Mouse (Mus musculus) B cell, adult (primary cell): ENCODE data around the gene Mal. TPM values are rescaled to one million over a fixed set of nuclear protein-coding genes. Genes with fewer than 3 reads are reported as not detected.

Experiments
- total RNA-seq: library from RNA; stranded (reverse); gene quantifications from 4 replicates; pipeline ENCODE4 v1.2.4, GENCODE M21; 2023; ENCODE audit not compliant: inconsistent age

The Mal gene
- total RNA-seq, result not detected in 4 replicates

DNA sequence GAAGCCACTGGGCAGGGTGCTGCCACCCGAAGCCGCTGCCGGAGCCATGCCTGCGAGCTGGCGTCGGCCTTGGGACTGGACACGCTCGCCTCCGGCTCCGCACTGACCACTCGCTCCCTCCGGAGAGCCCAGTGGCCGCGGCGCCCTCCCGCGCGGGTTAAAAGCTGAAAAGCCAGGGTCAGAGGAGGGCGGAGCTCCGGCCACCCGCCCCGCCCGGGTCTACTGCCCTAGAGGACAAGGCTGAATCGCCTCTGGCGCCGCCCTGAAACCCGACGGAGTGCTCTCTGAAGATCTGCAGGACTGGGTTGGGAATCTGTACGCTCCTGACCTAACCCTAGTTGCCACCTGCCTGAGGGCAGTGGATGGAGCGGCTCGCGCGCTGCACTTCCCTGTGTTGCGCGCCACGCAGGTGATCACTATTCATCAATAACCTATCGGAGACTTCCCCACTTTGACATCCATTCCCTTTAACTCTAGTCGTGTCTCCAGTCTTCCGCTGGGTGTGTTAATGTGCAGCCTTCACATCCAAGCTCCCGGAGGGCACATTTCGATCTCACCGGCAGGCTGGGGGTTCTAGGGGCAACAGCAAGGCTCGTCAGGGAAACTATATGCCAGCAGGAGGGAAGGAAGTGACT, at the start of gene Mal:
Mal (minus strand) TSS at position 610 of the 635 bp plus-strand sequence.

GRCm38 (mm10) chr2:127586694-127587513, 69.6 kb downstream of the Mal start, which contains the start of the genes Zfp661 and Mrps5:
Zfp661 (minus strand) TSS chr2:127587094.
Mrps5 (plus strand) TSS chr2:127587222.

Other genes starting within 250 kb of the Mal start
- 0.33 to 0.55 TPM (median 0.33 TPM) in 3 of 4 replicates, not detected in the other for gene Gpat2, start 231.5 kb downstream of the Mal start, total RNA-seq
- 9.4 to 17.1 TPM (median 15.3 TPM) in 4 replicates for gene Fahd2a, start 212.1 kb downstream of the Mal start, total RNA-seq
- gene Kcnip3, start 134.6 kb downstream of the Mal start, total RNA-seq, result not detected in 4 replicates
- gene Prom2, start 115.2 kb downstream of the Mal start, total RNA-seq, result not detected in 4 replicates
- 4.5 to 7.9 TPM (median 6.3 TPM) in 4 replicates for gene Zfp661, start 69.6 kb downstream of the Mal start, total RNA-seq
- gene Mrps5, start 69.5 kb downstream of the Mal start, total RNA-seq, result 67.7 to 95.1 TPM (median 87.5 TPM) in 4 replicates
- gene Mall, start 73.2 kb upstream of the Mal start, total RNA-seq, result 0.24 to 0.83 TPM (median 0.57 TPM) in 4 replicates
- gene Nphp1, start 132.2 kb upstream of the Mal start, total RNA-seq, result 0.72 to 1.3 TPM (median 1.1 TPM) in 4 replicates
- gene Mtln, start 135.8 kb upstream of the Mal start, total RNA-seq, result 9.8 to 13.5 TPM (median 11.1 TPM) in 4 replicates
- 0.90 to 2.1 TPM (median 1.4 TPM) in 4 replicates for gene Bub1, start 175.2 kb upstream of the Mal start, total RNA-seq
- not detected in 4 replicates for gene Acoxl, start 182.2 kb upstream of the Mal start, total RNA-seq